Mouse (Mus musculus) cerebellum, adult 2 months (tissue): ENCODE results near the gene Edc3.

Source experiments
- CTCF ChIP-seq: fragments of 200-500 bp; IDR thresholded peaks from 2 replicates; pipeline ENCODE4 v1.5.1; 2011; ENCODE audit warnings: low read depth, mild to moderate bottlenecking, control low read depth, low read length, moderate library complexity, borderline replicate concordance; ENCODE audit not compliant: insufficient read depth
- POLR2A ChIP-seq: fragments of 200-500 bp; IDR thresholded peaks from 2 replicates; pipeline ENCODE4 v1.6.1; 2011; ENCODE audit warnings: low read length, control low read depth, borderline replicate concordance; ENCODE audit not compliant: insufficient read depth

- TF ChIP-seq POLR2A (no peak), CTCF (no peak)
These were observed 9.7 kb upstream of the Edc3 start for GRCm38 (mm10) chr9:57698466-57699150.
